Mouse (Mus musculus): Measurements from ENCODE around the gene Creb3l4. TPM values are rescaled to one million over a fixed set of nuclear protein-coding genes. Genes with fewer than 3 reads are reported as not detected.

The Creb3l4 gene
- polyA plus RNA-seq, 1 experiment from 2014 or later = 3.5 TPM

- 73% methylated on average over 1 of the region's 1 CpGs for WGBS
- Histone ChIP-seq H3K4me3 (ENCODE audit: control insufficient read depth in 1 of 2, insufficient read depth in 1 of 2, low read depth in 1 of 2, low read length in 2 of 2) (no peak overlapping the region), H3K9ac (ENCODE audit: low read length) (no peak overlapping the region), H3K4me1 (ENCODE audit: control insufficient read depth in 2 of 2, insufficient read depth in 2 of 2, low read length in 2 of 2) (peaks cover 0 to 2% of the 10 kb centered on the region in 2 experiments; a peak in 1 of 4 replicates), H3K4me2 (ENCODE audit: low read length) (no peak overlapping the region), H3K9me3 (ENCODE audit: control insufficient read depth, low read length) (no peaks in the 10 kb centered on the region), H3K27me3 (ENCODE audit: control insufficient read depth, insufficient read depth, low read length) (no peaks in the 10 kb centered on the region), H3K27ac (replicated peaks in 1 of 2; ENCODE audit: control insufficient read depth in 1 of 2, insufficient read depth in 1 of 2, low read depth in 2 of 2, low read length in 2 of 2) (no peak overlapping the region), H3K36me3 (ENCODE audit: control insufficient read depth, insufficient read depth, low read length) (peaks cover 5% of the 10 kb centered on the region)
- no peak for ATAC-seq (ENCODE audit: insufficient number of reproducible peaks, insufficient read depth, low FRiP score, low read depth)
Measured at GRCm38 (mm10) chr3:90202884-90203283, 40.4 kb downstream of the Creb3l4 start.

GRCm38 (mm10) chr3:90197548-90197947, 45.8 kb downstream of the Creb3l4 start:
- Histone ChIP-seq H3K4me3 (ENCODE audit: control insufficient read depth in 1 of 2, insufficient read depth in 1 of 2, low read depth in 1 of 2, low read length in 2 of 2) (no peak overlapping the region), H3K9me3 (ENCODE audit: control insufficient read depth, low read length) (no peaks in the 10 kb centered on the region), H3K9ac (ENCODE audit: low read length) (no peak overlapping the region), H3K4me2 (ENCODE audit: low read length) (no peak overlapping the region), H3K36me3 (ENCODE audit: control insufficient read depth, insufficient read depth, low read length) (no peaks in the 10 kb centered on the region), H3K27me3 (ENCODE audit: control insufficient read depth, insufficient read depth, low read length) (no peaks in the 10 kb centered on the region), H3K27ac (replicated peaks in 1 of 2; ENCODE audit: control insufficient read depth in 1 of 2, insufficient read depth in 1 of 2, low read depth in 2 of 2, low read length in 2 of 2) (no peak overlapping the region), H3K4me1 (ENCODE audit: control insufficient read depth in 2 of 2, insufficient read depth in 2 of 2, low read length in 2 of 2) (peaks cover 0 to 5% of the 10 kb centered on the region in 2 experiments; a peak in 1 of 4 replicates)
- WGBS = 44% methylated on average over 1 of the region's 1 CpGs
- no peak for ATAC-seq (ENCODE audit: insufficient number of reproducible peaks, insufficient read depth, low FRiP score, low read depth)

- no peaks in the 10 kb centered on the region for H3K36me3 ChIP-seq (ENCODE audit: control insufficient read depth, insufficient read depth, low read length)
Measured at GRCm38 (mm10) chr3:90195644-90196043, 47.7 kb downstream of the Creb3l4 start.

GRCm38 (mm10) chr3:90194759-90195158, 48.6 kb downstream of the Creb3l4 start:
- H3K4me1 ChIP-seq (ENCODE audit: control insufficient read depth in 2 of 2, insufficient read depth in 2 of 2, low read length in 2 of 2) = peaks cover 0 to 5% of the 10 kb centered on the region in 2 experiments; a peak in 1 of 4 replicates
- H3K27me3 ChIP-seq (ENCODE audit: control insufficient read depth, insufficient read depth, low read length) = no peaks in the 10 kb centered on the region
- H3K4me2 ChIP-seq (ENCODE audit: low read length) = no peak overlapping the region
- H3K9me3 ChIP-seq (ENCODE audit: control insufficient read depth, low read length) = no peaks in the 10 kb centered on the region
- H3K4me3 ChIP-seq (ENCODE audit: control insufficient read depth in 1 of 2, insufficient read depth in 1 of 2, low read depth in 1 of 2, low read length in 2 of 2) = no peak overlapping the region
- no peaks in the 10 kb centered on the region for H3K36me3 ChIP-seq (ENCODE audit: control insufficient read depth, insufficient read depth, low read length)
- 72% methylated on average over 4 of the region's 4 CpGs for WGBS
- no peak for ATAC-seq (ENCODE audit: insufficient number of reproducible peaks, insufficient read depth, low FRiP score, low read depth)
- no peak overlapping the region for H3K9ac ChIP-seq (ENCODE audit: low read length)
- no peak overlapping the region for H3K27ac ChIP-seq (replicated peaks in 1 of 2; ENCODE audit: control insufficient read depth in 1 of 2, insufficient read depth in 1 of 2, low read depth in 2 of 2, low read length in 2 of 2)

More at GRCm38 (mm10) chr3:90195644-90196043, 47.7 kb downstream of the Creb3l4 start:
- H3K27ac ChIP-seq (replicated peaks in 1 of 2; ENCODE audit: control insufficient read depth in 1 of 2, insufficient read depth in 1 of 2, low read depth in 2 of 2, low read length in 2 of 2) = no peak overlapping the region; a peak in 1 of 4 replicates
- H3K9ac ChIP-seq (ENCODE audit: low read length) = no peak overlapping the region
- no peaks in the 10 kb centered on the region for H3K27me3 ChIP-seq (ENCODE audit: control insufficient read depth, insufficient read depth, low read length)
- no peak overlapping the region for H3K4me3 ChIP-seq (ENCODE audit: control insufficient read depth in 1 of 2, insufficient read depth in 1 of 2, low read depth in 1 of 2, low read length in 2 of 2)
- H3K9me3 ChIP-seq (ENCODE audit: control insufficient read depth, low read length) = no peaks in the 10 kb centered on the region
- 50% methylated on average over 1 of the region's 1 CpGs for WGBS
- peaks cover 0 to 5% of the 10 kb centered on the region in 2 experiments; a peak in 1 of 4 replicates for H3K4me1 ChIP-seq (ENCODE audit: control insufficient read depth in 2 of 2, insufficient read depth in 2 of 2, low read length in 2 of 2)
- H3K4me2 ChIP-seq (ENCODE audit: low read length) = no peak overlapping the region
- no peak for ATAC-seq (ENCODE audit: insufficient number of reproducible peaks, insufficient read depth, low FRiP score, low read depth)

GRCm38 (mm10) chr3:90190859-90191510, 52.3 kb downstream of the Creb3l4 start:
- no peaks in the 10 kb centered on the region for H3K27me3 ChIP-seq (ENCODE audit: control insufficient read depth, insufficient read depth, low read length)
- WGBS = 72% methylated on average over 11 of the region's 11 CpGs
- H3K9me3 ChIP-seq (ENCODE audit: control insufficient read depth, low read length) = no peaks in the 10 kb centered on the region
- no peak overlapping the region for H3K4me2 ChIP-seq (ENCODE audit: low read length)
- no peak overlapping the region for H3K9ac ChIP-seq (ENCODE audit: low read length)
- no peak overlapping the region for H3K4me3 ChIP-seq (ENCODE audit: control insufficient read depth in 1 of 2, insufficient read depth in 1 of 2, low read depth in 1 of 2, low read length in 2 of 2)
- no peak for ATAC-seq (ENCODE audit: insufficient number of reproducible peaks, insufficient read depth, low FRiP score, low read depth)
- H3K36me3 ChIP-seq (ENCODE audit: control insufficient read depth, insufficient read depth, low read length) = no peaks in the 10 kb centered on the region
- H3K27ac ChIP-seq (replicated peaks in 1 of 2; ENCODE audit: control insufficient read depth in 1 of 2, insufficient read depth in 1 of 2, low read depth in 2 of 2, low read length in 2 of 2) = no peak overlapping the region
- H3K4me1 ChIP-seq (ENCODE audit: control insufficient read depth in 2 of 2, insufficient read depth in 2 of 2, low read length in 2 of 2) = peaks cover 0 to 5% of the 10 kb centered on the region in 2 experiments; a peak in 1 of 4 replicates

Small RNAs within 50 kb of the gene (microRNA-seq; reads per million reads assigned to microRNA genes)
- not detected for gene Mir7012

Other genes starting within 250 kb of the Creb3l4 start
- gene Hax1, start 244.7 kb downstream of the Creb3l4 start, polyA plus RNA-seq (2014; fragmentation: Nextera tagmentation; extraction: Ambion mirVana) = 78.4 and 81.9 TPM in 2 replicates
- 146 and 162 TPM in 2 replicates for gene 4933434E20Rik, start 191.9 kb downstream of the Creb3l4 start, polyA plus RNA-seq (2014; fragmentation: Nextera tagmentation; extraction: Ambion mirVana)
- gene Ubap2l, start 190.9 kb downstream of the Creb3l4 start, polyA plus RNA-seq (2014; fragmentation: Nextera tagmentation; extraction: Ambion mirVana) = 154 and 173 TPM in 2 replicates
- 236 and 242 TPM in 2 replicates for gene Tpm3, start 170.9 kb downstream of the Creb3l4 start, polyA plus RNA-seq (2014; fragmentation: Nextera tagmentation; extraction: Ambion mirVana)
- 0.24 and 0.43 TPM in 2 replicates for gene Nup210l, start 139.4 kb downstream of the Creb3l4 start, polyA plus RNA-seq (2014; fragmentation: Nextera tagmentation; extraction: Ambion mirVana)
- gene Rps27, start 29.9 kb downstream of the Creb3l4 start, polyA plus RNA-seq (2014; fragmentation: Nextera tagmentation; extraction: Ambion mirVana) = 1,133 and 1,344 TPM in 2 replicates
- 12.1 and 12.6 TPM in 2 replicates for gene Rab13, start 29.8 kb downstream of the Creb3l4 start, polyA plus RNA-seq (2014; fragmentation: Nextera tagmentation; extraction: Ambion mirVana)
- gene Jtb, start 11.9 kb downstream of the Creb3l4 start, polyA plus RNA-seq (2014; fragmentation: Nextera tagmentation; extraction: Ambion mirVana) = 95.1 and 96.7 TPM in 2 replicates
- gene Slc39a1, start 4.7 kb upstream of the Creb3l4 start, polyA plus RNA-seq (2014; fragmentation: Nextera tagmentation; extraction: Ambion mirVana) = 86.6 and 88.2 TPM in 2 replicates
- 7.5 and 8.7 TPM in 2 replicates for gene Crtc2, start 10.7 kb upstream of the Creb3l4 start, polyA plus RNA-seq (2014; fragmentation: Nextera tagmentation; extraction: Ambion mirVana)
- 5.4 and 5.6 TPM in 2 replicates for gene Dennd4b, start 21.7 kb upstream of the Creb3l4 start, polyA plus RNA-seq (2014; fragmentation: Nextera tagmentation; extraction: Ambion mirVana)
- gene Gatad2b, start 49.7 kb upstream of the Creb3l4 start, polyA plus RNA-seq (2014; fragmentation: Nextera tagmentation; extraction: Ambion mirVana) = 8.2 and 9.4 TPM in 2 replicates
- 4.3 and 4.6 TPM in 2 replicates for gene Slc27a3, start 146.4 kb upstream of the Creb3l4 start, polyA plus RNA-seq (2014; fragmentation: Nextera tagmentation; extraction: Ambion mirVana)
- gene Ints3, start 190.1 kb upstream of the Creb3l4 start, polyA plus RNA-seq (2014; fragmentation: Nextera tagmentation; extraction: Ambion mirVana) = 21.0 and 22.1 TPM in 2 replicates
- 11.6 and 11.8 TPM in 2 replicates for gene Npr1, start 222.4 kb upstream of the Creb3l4 start, polyA plus RNA-seq (2014; fragmentation: Nextera tagmentation; extraction: Ambion mirVana)
- gene Ilf2, start 232.6 kb upstream of the Creb3l4 start, polyA plus RNA-seq (2014; fragmentation: Nextera tagmentation; extraction: Ambion mirVana) = 110 and 112 TPM in 2 replicates
- gene Snapin, start 247.5 kb upstream of the Creb3l4 start, polyA plus RNA-seq (2014; fragmentation: Nextera tagmentation; extraction: Ambion mirVana) = 83.8 and 89.3 TPM in 2 replicates